Mouse (Mus musculus) left cerebral cortex, postnatal 10 days (tissue): ENCODE results near the gene Cdcp1. TPM values are rescaled to one million over a fixed set of nuclear protein-coding genes. Genes with fewer than 3 reads are reported as not detected.

Source experiments
- DNase-seq, 2 experiments: peaks; one replicate each; pipeline ENCODE4 v3.0.0; 2021 to 2022; ENCODE audit warnings: low spot score in 2 of 2, mixed read lengths in 1 of 2; ENCODE audit errors: extremely low spot score in 1 of 2
- intact Hi-C: fragments of 180-260 bp; cut with DNase I; formaldehyde crosslinking; loops from one replicate; pipeline ENCODE4 v1.15.1; 2025
- total RNA-seq, 2 experiments: library from RNA; stranded (reverse); gene quantifications; 2 replicates each; pipeline ENCODE4 v1.2.3; 2021

Cdcp1 gene
- total RNA-seq, 2 experiments from 2014 or later = 0.13 to 0.16 TPM

DNA sequence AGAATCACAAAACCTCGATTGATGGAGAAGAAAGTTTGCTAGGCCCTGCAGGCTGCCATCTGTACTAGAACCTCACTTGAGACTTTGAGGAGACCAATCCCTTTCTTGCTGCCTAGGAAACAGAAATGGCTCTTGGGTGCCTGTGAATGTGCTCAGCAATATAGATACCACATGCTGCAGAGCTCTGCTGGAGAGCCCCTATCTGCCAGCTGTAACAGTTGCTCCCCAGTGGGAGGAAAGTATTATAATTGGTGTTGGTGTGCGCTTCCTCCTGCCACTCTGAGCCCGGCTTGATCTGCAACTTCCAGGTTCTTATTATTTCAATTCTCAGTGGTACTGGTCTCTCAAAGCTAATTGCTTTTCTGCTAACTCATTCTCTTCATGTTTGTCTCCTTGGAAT is 92.8 kb downstream of the Cdcp1 start:
- DNase-seq = no peak

More for the DNA sequence above, 92.8 kb downstream of the Cdcp1 start:
- intact Hi-C loops = no loop called here

Other genes with a start within 250 kb of the Cdcp1 start
- 10 to 100 TPM; 33.7 to 40.9 TPM for gene Tmem42, start 194.7 kb downstream of the Cdcp1 start, total RNA-seq
- 1 to 10 TPM in 1 of 2 experiments, under 1 TPM in 1; 0.97 to 1.0 TPM for gene Tgm4, start 181.3 kb downstream of the Cdcp1 start, total RNA-seq
- gene Zdhhc3, start 102.8 kb downstream of the Cdcp1 start, total RNA-seq = 10 to 100 TPM; 77.2 to 79.9 TPM
- 10 to 100 TPM; 38.4 to 40.1 TPM for gene Exosc7, start 102.8 kb downstream of the Cdcp1 start, total RNA-seq
- 1 to 10 TPM; 5.4 to 6.2 TPM for gene Clec3b, start 65.1 kb downstream of the Cdcp1 start, total RNA-seq
- 10 to 100 TPM; 81.5 to 87.1 TPM for gene Tmem158, start 44.7 kb upstream of the Cdcp1 start, total RNA-seq
- gene Lars2, start 150.9 kb upstream of the Cdcp1 start, total RNA-seq = 10 to 100 TPM; 28.5 to 37.5 TPM